ENCODE assay signal across 23 mouse cellular contexts in genomic region chr7:98794444-98794843, GRCm38 (mm10). TPM values are rescaled to one million over a fixed set of nuclear protein-coding genes. Genes with fewer than 3 reads are reported as not detected.
A peak's percentile ranks its signal among the peaks of the same experiment; 100 is the strongest.
DNase-seq lines count a peak whose midpoint lies in the region; ATAC-seq and TF ChIP-seq lines count a peak whose summit lies in the region.
"Had no signal": no experiment of that assay in that cellular context is flagged by ENCODE, and none has a peak within 500 bp of the region (broad histone marks: within the 10 kb centered on the region; RNA-seq: fewer than 3 reads in every experiment).

No protein-coding gene starts in this region.

- H3K36me3 ChIP-seq in heart, embryonic 12.5 days: no peaks in the 10 kb centered on the region
- H3K36me3 ChIP-seq in hindbrain, embryonic 10.5 days: no peaks in the 10 kb centered on the region
- no peaks in the 10 kb centered on the region for H3K36me3 ChIP-seq in hindbrain, embryonic 13.5 days
- no peaks in the 10 kb centered on the region for H3K36me3 ChIP-seq in midbrain, postnatal 0 days (ENCODE audit: insufficient read depth, low read length)
- H3K36me3 ChIP-seq: embryonic facial prominence, embryonic 13.5 days; forebrain, embryonic 12.5 days; G1E had no signal

- no peak for ATAC-seq in heart, embryonic 12.5 days (ENCODE audit: insufficient number of reproducible peaks, low FRiP score)
- ATAC-seq in hindbrain, embryonic 13.5 days (ENCODE audit: low FRiP score): no peak
- no peak for ATAC-seq in midbrain, postnatal 0 days (ENCODE audit: low FRiP score)
- ATAC-seq: CD4-positive, CD25-positive, alpha-beta regulatory T cell, adult 4 months; forebrain, embryonic 16.5 days; hindbrain, embryonic 16.5 days; inflammation-experienced regulatory T-cells, adult 6 months; intestine, postnatal 0 days had no signal

- 66% methylated on average over 3 of the region's 3 CpGs for WGBS in heart, embryonic 12.5 days
- 48% methylated on average over 3 of the region's 3 CpGs for WGBS in hindbrain, embryonic 10.5 days
- 50% methylated on average over 3 of the region's 3 CpGs for WGBS in hindbrain, embryonic 13.5 days
- 50% methylated on average over 3 of the region's 3 CpGs for WGBS in midbrain, postnatal 0 days

- no peaks in the 10 kb centered on the region for H3K27me3 ChIP-seq in heart, embryonic 12.5 days (replicated peaks)
- no peaks in the 10 kb centered on the region for H3K27me3 ChIP-seq in hindbrain, embryonic 10.5 days (ENCODE audit: insufficient read depth, poor library complexity, severe bottlenecking)
- 0 out of 2 replicates have a peak, but pooled peaks cover 3% of the 10 kb centered on the region for H3K27me3 ChIP-seq in hindbrain, embryonic 13.5 days
- H3K27me3 ChIP-seq in midbrain, postnatal 0 days (ENCODE audit: insufficient read depth, low read length): no peaks in the 10 kb centered on the region
- H3K27me3 ChIP-seq: embryonic facial prominence, embryonic 13.5 days had no signal

- H3K4me2 ChIP-seq in heart, embryonic 12.5 days: no peak overlapping the region
- H3K4me2 ChIP-seq in hindbrain, embryonic 13.5 days: no peak overlapping the region
- H3K4me2 ChIP-seq in midbrain, postnatal 0 days (ENCODE audit: low read depth, low read length, poor library complexity, severe bottlenecking): no peak overlapping the region
- H3K4me2 ChIP-seq: embryonic facial prominence, embryonic 13.5 days; forebrain, embryonic 12.5 days had no signal

- H3K9me3 ChIP-seq in heart, embryonic 12.5 days (replicated peaks): no peaks in the 10 kb centered on the region
- no peaks in the 10 kb centered on the region for H3K9me3 ChIP-seq in hindbrain, embryonic 10.5 days
- no peaks in the 10 kb centered on the region for H3K9me3 ChIP-seq in hindbrain, embryonic 13.5 days
- H3K9me3 ChIP-seq in midbrain, postnatal 0 days (ENCODE audit: low read length): no peaks in the 10 kb centered on the region
- H3K9me3 ChIP-seq: embryonic facial prominence, embryonic 13.5 days; forebrain, embryonic 12.5 days; G1E had no signal

- no peak overlapping the region for H3K27ac ChIP-seq in heart, embryonic 12.5 days (ENCODE audit: poor library complexity, severe bottlenecking)
- 0 out of 2 replicates have a peak overlapping the region, but pooled peaks have one; percentile 26 for H3K27ac ChIP-seq in hindbrain, embryonic 10.5 days
- H3K27ac ChIP-seq in hindbrain, embryonic 13.5 days: no peak overlapping the region
- no peak overlapping the region for H3K27ac ChIP-seq in midbrain, postnatal 0 days (ENCODE audit: low read depth, low read length)
- H3K27ac ChIP-seq: embryonic facial prominence, embryonic 13.5 days; forebrain, embryonic 12.5 days; kidney, postnatal 0 days had no signal

- H3K9ac ChIP-seq in heart, embryonic 12.5 days: no peak overlapping the region
- H3K9ac ChIP-seq in hindbrain, embryonic 13.5 days: no peak overlapping the region
- no peak overlapping the region for H3K9ac ChIP-seq in midbrain, postnatal 0 days (replicated peaks; ENCODE audit: low read length, poor library complexity, severe bottlenecking)
- H3K9ac ChIP-seq: embryonic facial prominence, embryonic 13.5 days; forebrain, embryonic 12.5 days had no signal

- peak; percentile 58 for DNase-seq in gastrocnemius, adult 18-20 months (ENCODE audit: low spot score)
- no peak for DNase-seq in gastrocnemius, postnatal 10 days
- DNase-seq in heart, adult 18-20 months: peak; percentile 52 to 74
- DNase-seq in hindbrain, embryonic 10.5 days (ENCODE audit: low spot score): no peak
- DNase-seq in midbrain, postnatal 0 days (ENCODE audit: low spot score): no peak
- DNase-seq: adrenal gland, postnatal 10 days; B cell, adult 2 months; cerebellum, adult 11 months; cerebellum, adult 9-10 months; cerebellum, postnatal 25 days; kidney, adult 8-10 months had no signal

- TF ChIP-seq CTCF in midbrain, postnatal 0 days (IDR thresholded peaks at IDR 0.05): no peak

- H3K4me1 ChIP-seq in heart, embryonic 12.5 days (replicated peaks): peaks cover 16% of the 10 kb centered on the region
- H3K4me1 ChIP-seq in hindbrain, embryonic 10.5 days (replicated peaks): peaks cover 35% of the 10 kb centered on the region
- peaks cover 11% of the 10 kb centered on the region for H3K4me1 ChIP-seq in hindbrain, embryonic 13.5 days (replicated peaks)
- H3K4me1 ChIP-seq in midbrain, postnatal 0 days (ENCODE audit: insufficient read depth, low read length): no peaks in the 10 kb centered on the region

- H3K4me3 ChIP-seq in heart, embryonic 12.5 days: no peak overlapping the region
- no peak overlapping the region for H3K4me3 ChIP-seq in hindbrain, embryonic 10.5 days
- H3K4me3 ChIP-seq in hindbrain, embryonic 13.5 days: no peak overlapping the region
- H3K4me3 ChIP-seq in midbrain, postnatal 0 days (ENCODE audit: low read depth, low read length): no peak overlapping the region
- H3K4me3 ChIP-seq: embryonic facial prominence, embryonic 13.5 days; forebrain, embryonic 12.5 days; heart, adult 2 months had no signal

RNA-seq across cellular contexts. Expression of gene Wnt11, which starts 40.5 kb away (rescaled TPM):
- total RNA-seq in gastrocnemius, adult 18-20 months (2021): 1 to 10 TPM; 6.5 to 6.8 TPM
- 10 to 100 TPM; 10.5 to 12.8 TPM for total RNA-seq in gastrocnemius, postnatal 10 days (2021)
- 1 to 10 TPM; 5.2 to 5.8 TPM for total RNA-seq in heart, adult 18-20 months (2021)
- polyA plus RNA-seq in heart, embryonic 12.5 days (2016; fragmentation: Nextera tagmentation; extraction: Ambion mirVana): 26.3 and 31.0 TPM in 2 replicates
- 0.66 and 1.9 TPM in 2 replicates for polyA plus RNA-seq in hindbrain, embryonic 10.5 days (2016; fragmentation: Nextera tagmentation; extraction: Ambion mirVana)
- 2.0 and 2.3 TPM in 2 replicates for polyA plus RNA-seq in hindbrain, embryonic 13.5 days (2015; fragmentation: Nextera tagmentation; extraction: Ambion mirVana)
- total RNA-seq in midbrain, postnatal 0 days (2014; rRNA removed): 3.2 and 3.7 TPM in 2 replicates
- polyA plus RNA-seq in midbrain, postnatal 0 days (2015; fragmentation: Nextera tagmentation; extraction: Ambion mirVana): 1.8 and 1.9 TPM in 2 replicates
- total RNA-seq: G1E had no signal
- polyA plus RNA-seq: CD4-positive, CD25-positive, alpha-beta regulatory T cell, adult 4 months; G1E; inflammation-experienced regulatory T-cells, adult 6 months had no signal

Comparison
In these comparisons a context has a peak if more than half of its experiments do, and no peak if none do; other contexts are left out.
1. DNase-seq: peak in gastrocnemius, adult 18-20 months (single experiment) and heart, adult 18-20 months (2 of 2); none in gastrocnemius, postnatal 10 days (single experiment), hindbrain, embryonic 10.5 days (single experiment) and midbrain, postnatal 0 days (single experiment).